Mouse (Mus musculus) cerebellum, postnatal 25 days (tissue): Measurements from ENCODE around the gene Tgfbr3.
"Not testable (repeated sequence)": the region's sequence is repeated elsewhere in the genome, so short reads cannot be mapped to it uniquely, and the experiment has no call there.

Source experiments
- DNase-seq, 2 experiments: peaks; one replicate each; pipeline ENCODE4 v3.0.0; 2021; ENCODE audit warnings: mixed read lengths in 2 of 2

Tgfbr3 gene

DNA sequence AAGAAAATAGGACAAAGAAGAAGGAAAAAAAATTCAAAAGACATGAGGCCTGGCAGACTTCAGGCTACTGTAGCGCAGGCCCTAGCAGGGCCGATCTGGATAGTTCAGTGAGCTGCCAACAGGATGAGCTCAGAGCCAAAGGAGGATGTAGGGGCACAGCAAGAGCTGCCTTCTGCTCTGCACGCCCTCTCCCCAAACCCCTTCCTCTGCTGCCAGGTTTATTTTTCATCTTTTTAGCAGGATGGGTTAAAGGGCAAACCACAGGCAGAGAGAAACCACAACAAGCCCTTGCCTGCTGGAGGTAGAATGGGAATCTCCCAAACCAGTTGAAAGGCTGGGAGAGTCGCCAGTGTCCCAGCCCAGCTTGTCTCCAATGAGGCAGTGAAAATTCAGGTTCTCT, 10.2 kb downstream of the Tgfbr3 start:
- DNase-seq = peak; percentile 86

DNA sequence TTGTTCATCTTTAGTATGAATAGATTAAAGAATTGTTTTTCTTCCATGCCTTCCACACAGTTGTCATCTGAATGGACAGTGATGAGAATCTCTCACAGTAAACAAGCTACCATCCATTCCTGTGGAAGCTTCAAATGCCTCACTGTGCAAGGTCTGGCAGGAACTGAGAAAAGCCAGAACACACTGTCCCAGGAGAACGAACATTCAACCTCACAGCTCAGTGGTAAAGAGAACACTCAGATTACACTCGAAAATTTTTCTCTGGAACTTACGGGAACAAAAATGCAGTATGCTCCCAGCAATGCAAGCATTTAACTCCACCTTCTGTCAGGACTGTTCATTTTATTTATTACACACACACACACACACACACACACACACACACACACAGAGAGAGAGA, 13.2 kb downstream of the Tgfbr3 start:
- DNase-seq = peak in 1 of 2 experiments; percentile 21

DNA sequence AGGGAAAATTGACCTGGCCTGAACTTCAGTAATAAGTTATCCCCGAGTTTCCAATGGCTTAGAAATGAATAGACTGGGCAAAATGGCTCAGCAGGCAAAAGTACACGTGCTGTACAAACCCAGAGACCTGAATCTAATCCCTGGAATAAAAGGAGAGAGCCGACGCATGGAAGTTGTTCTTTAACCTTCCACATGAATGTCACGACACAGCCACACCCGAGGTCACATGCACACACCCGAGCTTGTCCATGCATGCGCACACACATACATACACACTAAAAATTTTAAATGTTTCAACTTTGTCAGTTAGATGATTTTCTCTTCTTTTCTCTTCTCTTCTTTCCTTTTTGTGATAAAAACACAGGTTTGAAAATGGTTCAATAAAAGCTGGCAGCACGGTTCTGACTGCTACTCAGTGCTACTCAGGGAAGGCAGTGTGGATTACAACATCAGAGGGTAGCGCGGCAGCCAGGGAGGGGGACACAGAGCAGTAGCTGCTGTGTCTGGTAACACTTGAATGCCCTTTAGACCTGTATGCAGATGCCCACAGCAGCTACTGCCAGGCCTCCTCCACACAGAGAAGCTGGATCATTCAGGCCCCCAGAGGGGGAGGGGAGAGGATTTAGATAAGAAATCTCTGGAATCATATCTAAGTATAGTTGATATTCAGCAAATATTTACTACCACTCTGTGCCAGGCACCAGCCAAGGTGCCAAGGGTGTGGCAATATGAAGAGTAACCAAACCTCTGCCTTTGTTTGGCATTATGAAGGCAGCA, 17.0 kb downstream of the Tgfbr3 start:
- DNase-seq = no peak

DNA sequence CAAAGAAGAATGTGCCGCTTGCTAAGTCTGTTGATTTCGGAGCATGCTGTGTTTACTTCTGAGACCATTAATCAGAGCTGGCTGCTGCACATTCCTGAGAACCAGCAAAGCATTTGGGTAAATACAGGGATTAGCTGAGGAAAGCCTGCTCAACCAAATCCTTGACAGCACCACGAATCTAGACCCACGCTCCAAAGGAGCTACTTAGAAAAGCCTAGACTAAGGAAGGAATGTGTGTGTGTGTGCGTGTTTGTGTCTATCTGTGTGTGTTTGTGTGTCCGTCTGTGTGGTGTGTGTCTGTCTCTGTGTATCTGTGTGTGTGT, 20.5 kb downstream of the Tgfbr3 start:
- no peak for DNase-seq

DNA sequence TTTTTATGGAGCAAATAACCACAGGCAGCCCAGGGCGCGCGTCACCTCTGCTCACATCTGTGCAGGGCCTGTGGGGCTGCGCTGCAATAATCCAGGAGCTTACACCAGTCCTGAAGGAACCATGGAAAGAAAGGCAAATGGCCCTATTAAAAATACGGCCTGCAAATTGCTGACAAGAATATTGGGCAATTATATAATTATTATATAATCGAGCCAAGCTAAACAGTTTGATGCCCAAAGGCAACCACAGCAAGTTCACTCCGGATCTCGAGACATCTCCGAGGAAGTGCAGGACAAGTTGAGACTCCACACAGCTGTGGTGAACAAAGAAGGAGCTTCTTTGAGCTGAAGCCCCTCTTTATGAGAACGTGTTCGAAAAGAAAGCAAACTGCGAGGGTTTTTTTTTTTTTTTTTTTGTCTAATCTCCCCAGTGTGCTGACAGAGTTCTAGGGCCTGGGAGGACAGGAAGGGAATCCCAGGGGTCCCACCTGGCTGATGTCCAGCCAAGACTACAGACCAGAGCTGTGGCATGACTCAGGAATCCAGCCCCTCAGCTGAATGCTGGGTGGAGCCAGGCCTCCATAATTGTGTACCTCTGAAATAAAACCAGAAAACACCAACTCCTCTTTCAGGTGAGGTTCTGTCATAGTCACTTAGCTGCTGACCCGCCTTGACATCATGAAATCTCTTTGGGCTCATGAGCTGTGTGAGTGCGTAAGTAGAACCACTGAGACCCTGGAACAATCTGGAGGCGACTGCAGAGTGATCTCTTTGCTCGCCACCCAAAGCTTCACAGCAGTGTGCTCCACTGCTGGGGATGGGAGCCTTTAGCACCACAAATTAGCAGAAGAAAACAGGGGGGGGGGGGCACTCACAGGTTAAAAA, 21.1 kb downstream of the Tgfbr3 start:
- DNase-seq = peak in 1 of 2 experiments; percentile 33

DNA sequence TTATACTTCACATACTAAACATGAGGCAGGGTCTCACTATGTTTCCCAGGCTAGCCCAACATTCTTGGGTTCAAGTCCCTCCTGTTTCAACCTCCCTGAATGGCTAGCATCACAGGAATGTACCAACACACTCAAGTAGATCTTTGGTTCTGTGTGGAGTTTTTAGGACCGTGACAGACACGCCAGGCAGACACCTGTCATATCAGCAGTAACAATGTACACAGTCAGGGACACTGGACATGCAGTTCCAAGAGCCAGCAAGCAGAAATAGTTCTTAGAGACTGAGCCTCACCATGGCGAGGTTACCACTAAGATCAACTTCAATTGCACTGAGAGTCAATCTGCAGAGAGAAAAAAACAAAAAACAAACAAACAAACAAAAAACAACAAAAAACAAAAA, 22.9 kb downstream of the Tgfbr3 start:
- no peak for DNase-seq

DNA sequence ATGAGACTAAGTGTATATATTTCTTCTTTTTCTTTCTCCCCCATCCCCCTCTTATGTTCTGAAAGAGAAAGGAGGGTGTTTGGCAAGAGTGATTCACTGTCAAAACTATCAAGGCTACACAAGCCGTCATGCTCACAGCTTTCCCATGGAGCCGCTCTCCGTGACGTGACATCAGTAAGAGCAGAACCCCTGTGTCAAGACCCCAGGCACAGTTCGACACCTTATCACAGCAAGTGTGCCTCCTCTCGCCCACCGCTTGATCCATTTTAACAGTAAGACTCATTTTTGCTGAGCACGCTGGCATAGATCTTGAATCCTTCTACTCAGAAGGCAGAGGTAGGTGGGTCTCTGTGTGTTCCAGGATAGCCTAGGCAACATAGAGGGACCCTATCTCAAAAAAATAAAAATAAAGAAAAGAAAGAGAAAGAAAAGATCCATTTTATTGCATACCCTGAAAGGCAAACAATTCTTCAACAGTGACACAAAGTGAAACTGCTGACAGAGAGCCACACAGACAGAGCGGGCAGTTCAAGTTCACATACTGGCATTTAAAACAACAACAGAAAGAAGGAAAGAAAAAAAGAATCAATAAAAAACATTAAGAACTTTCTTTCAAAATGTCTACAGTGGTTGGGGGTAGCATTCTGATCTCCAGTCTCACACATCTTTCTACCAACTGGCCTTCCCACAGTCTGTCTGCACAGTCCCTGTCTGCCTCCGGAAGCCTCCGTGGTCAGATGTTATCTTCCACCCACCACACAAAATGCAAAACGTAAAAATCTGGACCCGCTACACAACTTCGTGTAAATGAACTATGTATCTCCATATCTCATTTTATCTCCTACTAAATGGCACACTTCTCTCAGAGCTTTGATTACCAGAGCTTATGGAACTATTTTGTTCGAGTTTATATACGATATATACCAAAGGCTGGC, 24.7 kb downstream of the Tgfbr3 start:
- no peak for DNase-seq

DNA sequence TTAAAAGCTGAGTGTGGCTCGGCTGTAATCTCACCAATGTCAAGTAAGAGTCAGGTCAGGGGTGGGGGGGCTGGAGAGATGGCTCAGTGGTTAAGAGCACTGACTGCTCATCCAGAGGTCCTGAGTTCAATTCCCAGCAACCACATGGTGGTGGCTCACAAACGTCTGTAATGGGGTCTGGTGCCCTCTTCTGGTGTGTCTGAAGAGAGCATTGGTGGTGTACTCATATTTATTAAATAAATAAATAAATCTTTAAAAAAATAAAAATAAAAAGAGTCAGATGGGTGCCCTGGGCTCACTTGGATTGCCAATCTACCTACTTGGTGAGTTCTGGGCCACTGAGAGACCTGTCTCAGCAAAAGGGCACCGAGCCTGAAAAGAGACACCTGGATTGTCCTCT, 25.6 kb downstream of the Tgfbr3 start:
- no peak for DNase-seq

DNA sequence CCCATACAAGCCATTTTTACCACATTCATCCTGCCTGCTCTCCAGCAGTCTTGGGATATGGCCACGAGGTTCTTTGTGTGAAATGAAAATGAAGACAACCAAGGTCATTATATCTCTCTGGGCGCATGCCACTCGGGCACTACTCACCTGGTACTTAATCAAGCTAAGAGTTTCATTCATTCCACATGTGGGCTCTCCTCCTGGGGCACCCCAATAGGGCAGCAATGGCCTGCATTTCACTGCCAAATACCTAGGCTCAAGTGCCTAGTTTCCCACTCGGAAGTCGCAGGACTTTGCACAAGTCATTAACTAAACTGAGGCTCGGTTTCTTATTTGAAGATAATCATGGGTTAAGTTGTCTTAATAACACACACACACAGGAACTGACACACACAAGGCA, 27.5 kb downstream of the Tgfbr3 start:
- peak in 1 of 2 experiments; percentile 12 for DNase-seq

DNA sequence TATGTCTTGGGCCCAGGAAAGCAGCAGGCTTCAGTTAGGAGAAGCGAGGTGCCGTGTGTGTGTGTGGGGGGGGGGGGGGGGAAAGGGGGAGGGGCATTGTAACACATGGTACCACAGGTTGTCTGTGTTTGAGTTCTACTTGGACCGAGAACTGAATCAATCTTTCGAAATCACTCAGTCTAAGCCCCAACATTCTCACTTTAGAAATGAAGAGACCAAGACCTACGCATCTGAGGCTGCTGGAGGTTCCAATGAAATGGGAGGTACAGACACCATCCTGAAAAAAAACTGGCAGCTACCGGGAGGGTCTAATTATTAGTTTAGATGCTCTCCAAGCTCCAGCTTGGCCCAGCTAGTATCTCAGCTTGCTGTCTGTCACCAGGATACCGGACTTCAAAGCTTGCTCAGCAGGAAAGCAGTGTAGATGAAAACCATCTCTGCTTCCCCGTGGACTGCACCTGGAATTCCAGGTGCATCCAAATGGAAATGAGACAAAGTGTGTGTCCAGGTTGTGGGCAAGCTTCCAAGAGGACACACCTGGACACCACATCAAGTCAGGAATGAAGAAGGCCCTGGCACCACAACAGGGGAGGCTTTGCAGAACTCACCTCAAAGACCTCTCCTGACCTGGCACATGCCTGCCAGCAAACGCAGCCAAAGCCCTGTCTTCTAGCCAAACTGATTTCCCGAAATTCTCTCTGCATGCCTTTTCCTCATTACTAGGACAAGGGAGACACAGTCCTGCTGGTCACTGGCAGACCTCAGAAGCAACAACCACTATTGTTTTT, 28.5 kb downstream of the Tgfbr3 start:
- peak; percentile 81 to 83 for DNase-seq

DNA sequence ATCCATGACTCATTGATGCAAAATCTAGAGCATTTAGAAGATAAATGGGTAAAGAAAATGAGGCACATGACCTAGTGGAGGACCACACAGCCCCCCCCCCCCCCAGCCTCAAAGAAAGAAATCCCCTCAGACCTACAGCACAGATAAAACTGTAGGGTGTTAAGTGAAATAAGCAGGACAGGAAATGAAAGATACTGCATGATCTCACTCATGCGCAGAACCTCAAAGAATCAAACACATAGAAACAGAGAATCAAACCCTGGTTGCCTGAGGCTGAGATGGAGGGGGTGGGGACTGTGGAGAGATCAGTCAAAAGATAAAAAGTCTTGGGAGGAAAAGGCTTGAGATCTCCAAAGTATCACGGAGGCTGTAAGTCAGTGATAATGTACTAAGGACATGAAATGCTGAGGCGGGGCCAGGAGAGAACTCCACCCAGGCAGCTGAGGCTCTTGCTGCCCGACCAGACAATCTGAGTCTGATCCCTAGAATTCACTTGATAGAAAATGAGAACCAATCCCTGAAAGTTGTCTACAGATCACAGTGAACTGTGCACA, 29.9 kb downstream of the Tgfbr3 start:
- peak in 1 of 2 experiments; percentile 3 for DNase-seq

DNA sequence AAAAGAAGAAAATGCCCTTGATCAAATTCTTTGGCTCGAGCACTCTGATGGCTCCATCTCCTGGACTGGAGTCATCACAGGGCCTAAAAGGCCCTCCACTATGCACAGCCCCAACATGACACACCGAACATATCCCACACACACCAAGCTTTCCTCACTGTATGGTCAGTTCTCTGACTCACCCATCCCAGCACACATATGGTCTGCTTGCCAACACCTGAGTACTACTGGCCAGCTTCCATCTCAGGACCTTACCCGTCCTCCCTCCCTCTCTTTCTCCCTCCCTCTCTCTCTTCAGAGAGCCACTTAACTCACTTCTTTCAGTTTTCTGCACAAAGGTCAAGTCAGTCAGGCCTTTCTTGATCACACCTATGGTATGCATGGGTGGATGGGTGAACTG, 36.0 kb downstream of the Tgfbr3 start:
- DNase-seq = peak in 1 of 2 experiments; percentile 47

DNA sequence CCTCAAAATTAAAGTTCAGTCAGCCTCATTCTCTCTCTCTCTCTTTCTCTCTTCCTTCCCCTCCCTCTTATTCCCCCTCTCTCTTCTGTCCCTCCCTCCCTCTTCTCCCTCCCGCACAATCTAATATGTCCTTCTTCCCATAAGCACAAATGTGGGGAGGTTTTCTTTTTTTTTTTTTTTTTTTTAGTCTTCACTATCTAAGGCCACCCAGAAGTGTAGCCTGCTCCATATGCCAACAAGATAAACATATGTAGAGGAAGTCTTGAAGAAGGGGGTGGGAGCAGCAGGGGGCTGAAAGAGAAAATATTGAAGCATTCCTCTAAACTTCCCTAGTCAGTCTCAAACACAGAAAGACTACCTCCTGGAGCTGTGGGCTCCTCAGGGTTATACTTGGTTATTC, 37.0 kb downstream of the Tgfbr3 start:
- DNase-seq = no peak

DNA sequence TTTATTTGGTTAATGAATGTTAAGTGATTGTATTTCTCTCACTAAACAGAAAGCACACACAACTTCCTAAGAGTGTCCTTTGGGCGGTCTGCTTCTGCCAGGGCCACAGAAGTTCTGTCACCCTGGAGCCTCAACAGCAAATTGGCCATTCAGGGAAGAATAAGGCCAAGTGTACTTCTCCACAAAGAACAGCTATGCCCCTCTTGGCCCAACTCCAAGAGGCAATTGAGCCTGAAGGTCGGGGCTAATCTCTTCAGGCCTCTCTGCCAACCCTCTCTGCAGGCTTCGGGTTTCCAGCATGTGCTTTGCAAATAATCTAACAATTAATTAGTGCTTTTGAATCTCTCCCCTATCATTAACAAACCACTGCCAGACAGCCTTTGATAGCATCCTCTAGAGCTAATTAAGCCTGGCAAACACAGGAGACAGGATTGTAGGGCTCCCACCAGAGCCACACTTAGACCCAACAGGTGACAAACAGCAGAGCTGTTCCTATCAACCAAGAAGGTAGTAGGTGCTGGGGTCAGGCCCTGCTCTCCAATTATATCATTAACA, 37.6 kb downstream of the Tgfbr3 start:
- peak; percentile 49 to 63 for DNase-seq

DNA sequence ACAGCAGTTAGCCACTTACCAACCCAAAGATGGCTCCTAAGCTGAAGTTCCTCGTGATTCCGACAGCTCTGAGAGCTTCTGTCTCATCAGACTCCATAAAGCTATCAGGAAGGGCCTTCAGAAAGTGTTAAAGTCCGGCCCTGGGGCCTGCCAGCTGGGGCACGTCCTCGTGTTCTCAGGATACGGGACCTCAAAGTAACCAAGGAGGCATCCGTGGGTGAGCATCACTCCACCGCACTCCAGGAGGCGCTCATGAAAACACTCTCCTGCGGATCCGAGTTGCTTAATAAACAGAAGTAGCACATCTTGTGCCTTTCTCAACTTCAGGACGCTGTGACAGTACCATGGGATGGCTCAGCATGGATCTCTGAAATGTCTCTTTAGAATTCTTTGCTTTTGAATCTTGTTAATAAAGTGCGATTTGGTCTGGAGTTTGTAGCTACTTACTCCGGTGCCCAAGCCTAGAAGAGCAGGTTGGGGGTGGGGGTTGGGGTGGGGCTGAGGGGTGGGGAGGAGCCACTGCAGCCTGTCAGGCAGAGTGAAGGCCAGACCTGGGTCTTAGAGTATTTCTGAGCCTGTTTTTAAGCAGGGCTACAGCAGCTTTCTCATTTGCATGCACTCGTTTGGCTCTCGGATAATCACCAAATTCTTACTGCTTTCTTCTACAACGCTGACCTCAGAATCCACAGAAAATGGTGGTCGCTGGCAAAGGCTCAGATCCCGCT, 38.7 kb downstream of the Tgfbr3 start:
- no peak for DNase-seq

DNA sequence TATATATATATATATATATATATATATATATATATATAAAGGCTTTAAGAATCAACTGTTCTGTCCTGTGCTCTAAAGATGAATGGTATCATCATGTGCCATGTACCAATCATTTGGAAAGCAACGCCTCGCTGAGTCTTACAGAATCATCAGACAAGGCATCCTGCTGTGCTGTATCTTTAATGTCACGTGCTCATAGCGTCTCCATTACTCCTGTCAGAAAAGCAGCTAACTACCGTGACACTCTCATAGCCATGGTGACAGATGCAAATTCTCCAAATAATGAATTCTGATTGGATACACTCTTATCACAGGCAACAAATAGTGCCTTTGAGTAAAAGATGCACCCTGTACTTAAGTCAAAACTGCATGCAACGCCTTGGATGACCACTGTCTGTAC, 40.7 kb downstream of the Tgfbr3 start:
- DNase-seq = no peak

DNA sequence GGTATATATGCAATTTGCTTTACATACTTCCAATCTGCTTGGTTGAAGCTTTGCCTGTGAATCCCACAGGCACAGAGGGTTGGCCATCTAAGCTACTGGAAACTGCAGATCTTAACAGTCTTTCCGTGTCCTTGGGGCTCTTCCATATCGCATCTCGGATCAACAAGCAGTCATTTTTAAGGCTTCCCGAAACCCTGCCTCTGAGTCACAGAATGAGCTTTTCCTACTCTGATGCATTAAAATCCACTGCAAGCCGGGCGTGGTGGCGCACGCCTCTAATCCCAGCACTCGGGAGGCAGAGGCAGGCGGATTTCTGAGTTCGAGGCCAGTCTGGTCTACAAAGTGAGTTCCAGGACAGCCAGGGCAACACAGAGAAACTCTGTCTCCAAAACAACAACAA, 41.1 kb downstream of the Tgfbr3 start:
- not testable (repeated sequence) for DNase-seq

DNA sequence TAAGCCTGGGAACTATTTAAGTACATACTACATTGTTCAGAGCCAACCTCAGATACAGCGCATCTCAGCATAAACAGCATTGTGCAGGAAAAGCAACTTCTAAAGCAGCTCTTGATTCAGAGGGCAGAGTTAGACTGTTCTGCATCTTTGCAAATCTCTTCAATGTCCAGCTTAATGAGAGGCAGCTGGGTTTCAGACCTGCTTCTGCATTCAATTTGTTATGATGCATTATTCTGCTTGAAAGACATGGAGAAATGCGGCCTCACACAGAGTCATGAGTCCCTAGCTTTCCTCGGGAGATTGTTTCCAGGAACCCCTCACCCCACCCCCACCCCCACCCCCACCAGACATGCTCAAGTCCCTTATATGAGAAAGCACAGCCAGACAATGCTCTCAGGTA, 41.6 kb downstream of the Tgfbr3 start:
- DNase-seq = no peak

DNA sequence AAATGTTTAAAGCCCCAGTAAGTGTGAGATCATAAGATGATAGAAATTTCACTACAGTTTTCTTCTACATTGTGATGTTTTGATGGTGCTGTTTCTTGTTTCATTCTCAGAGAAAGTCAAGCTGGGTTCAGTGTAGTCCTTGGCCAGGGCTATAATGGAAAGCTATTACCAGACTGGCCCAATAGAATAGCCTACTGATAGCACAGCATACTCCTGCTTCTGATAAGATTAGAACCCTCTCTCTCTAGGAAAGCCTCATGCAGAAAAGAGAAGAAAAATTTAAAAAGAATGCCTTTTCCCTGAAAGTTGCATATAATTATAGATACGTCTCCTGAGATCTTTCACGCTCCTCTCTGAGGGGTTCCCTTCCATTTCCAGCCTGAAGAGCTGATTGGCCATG, 46.0 kb downstream of the Tgfbr3 start:
- DNase-seq = no peak

DNA sequence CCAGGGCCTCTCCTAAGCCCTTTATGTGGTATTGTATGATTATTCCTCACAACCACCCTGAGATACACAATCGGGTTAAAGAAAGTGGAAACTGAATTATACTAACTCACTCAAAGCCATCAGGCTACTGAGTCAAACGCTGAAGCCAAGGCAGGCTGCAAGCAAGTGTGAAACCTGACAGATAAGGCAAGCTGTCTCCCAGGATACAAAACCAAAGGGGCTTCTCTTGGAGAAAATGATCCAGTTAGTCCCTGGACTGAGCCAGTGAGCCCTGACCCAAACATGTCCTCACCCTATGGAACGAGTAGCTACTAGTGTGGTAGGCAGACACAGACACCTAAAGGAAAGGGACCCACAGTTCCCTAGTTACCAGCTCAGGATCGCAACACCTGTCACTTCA, 46.4 kb downstream of the Tgfbr3 start:
- DNase-seq = no peak

DNA sequence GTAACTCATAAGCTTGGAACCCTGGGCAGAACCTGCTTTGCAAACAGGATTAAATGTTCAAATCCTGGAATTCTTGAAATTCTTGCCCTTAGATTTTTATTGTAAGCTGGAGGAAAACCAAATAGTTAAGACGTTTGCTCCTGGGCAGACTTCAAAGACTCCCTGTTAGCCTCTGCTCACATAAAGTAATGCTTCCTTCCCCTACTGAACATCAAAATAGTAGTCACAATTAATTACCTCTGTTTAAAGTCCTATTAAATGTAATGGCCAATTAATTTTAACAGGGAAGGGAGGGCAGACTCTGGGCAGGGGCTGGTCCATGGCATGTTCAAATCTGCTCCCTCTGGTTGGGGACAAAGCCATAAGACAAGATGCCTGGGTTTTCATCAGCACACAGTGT, 49.2 kb downstream of the Tgfbr3 start:
- no peak for DNase-seq
